Mouse (Mus musculus): ENCODE results near the gene Atp5d. TPM values are rescaled to one million over a fixed set of nuclear protein-coding genes. Genes with fewer than 3 reads are reported as not detected.

Gene Atp5d
- polyA plus RNA-seq, 1 experiment, result 242 TPM

- Histone ChIP-seq H3K36me3 (ENCODE audit: control insufficient read depth, insufficient read depth, low read length, poor library complexity, severe bottlenecking) (peaks cover 3% of the 10 kb centered on the region; the same call in 1 of the 2 replicates), H3K9me3 (replicated peaks; ENCODE audit: control insufficient read depth, insufficient read depth, low read length, poor library complexity, severe bottlenecking) (no peaks in the 10 kb centered on the region), H3K27ac (ENCODE audit: insufficient read depth, low read length) (no peak overlapping the region), H3K9ac (ENCODE audit: low read depth, poor library complexity, severe bottlenecking) (no peak overlapping the region), H3K27me3 (ENCODE audit: control insufficient read depth, insufficient read depth, low read length, poor library complexity, severe bottlenecking) (no peaks in the 10 kb centered on the region), H3K4me3 (ENCODE audit: low read depth, low read length) (no peak overlapping the region), H3K4me1 (ENCODE audit: control insufficient read depth, insufficient read depth, low read length) (no peaks in the 10 kb centered on the region)
- TF ChIP-seq POLR2A (IDR thresholded peaks at IDR 0.05; ENCODE audit: insufficient read depth, low read length) (no peak), CTCF (IDR thresholded peaks at IDR 0.05; ENCODE audit: low read depth, low read length) (no peak), EP300 (IDR thresholded peaks at IDR 0.05; ENCODE audit: insufficient read depth, low read depth, low read length) (0 out of 2 replicates have a peak, but pooled peaks have one; percentile 11)
These were observed 7.9 kb upstream of the Atp5d start for GRCm38 (mm10) chr10:80130403-80131031.

- TF ChIP-seq EP300 (IDR thresholded peaks at IDR 0.05; ENCODE audit: insufficient read depth, low read depth, low read length), result peak; percentile 41; the same call in 1 of the 2 replicates
- TF ChIP-seq CTCF (IDR thresholded peaks at IDR 0.05; ENCODE audit: low read depth, low read length), result no peak
- peak; percentile 27 for TF ChIP-seq POLR2A (IDR thresholded peaks at IDR 0.05; ENCODE audit: insufficient read depth, low read length)
- H3K4me1 ChIP-seq (ENCODE audit: control insufficient read depth, insufficient read depth, low read length), result no peaks in the 10 kb centered on the region
- peaks cover under 1% of the 10 kb centered on the region; the same call in 1 of the 2 replicates for H3K36me3 ChIP-seq (ENCODE audit: control insufficient read depth, insufficient read depth, low read length, poor library complexity, severe bottlenecking)
- H3K9me3 ChIP-seq (replicated peaks; ENCODE audit: control insufficient read depth, insufficient read depth, low read length, poor library complexity, severe bottlenecking), result no peaks in the 10 kb centered on the region
- no peak overlapping the region for H3K9ac ChIP-seq (ENCODE audit: low read depth, poor library complexity, severe bottlenecking)
- H3K4me3 ChIP-seq (ENCODE audit: low read depth, low read length), result peak overlapping the region; percentile 7; the same call in 1 of the 2 replicates
- no peaks in the 10 kb centered on the region for H3K27me3 ChIP-seq (ENCODE audit: control insufficient read depth, insufficient read depth, low read length, poor library complexity, severe bottlenecking)
- no peak overlapping the region for H3K27ac ChIP-seq (ENCODE audit: insufficient read depth, low read length)
These were observed 7.0 kb upstream of the Atp5d start for GRCm38 (mm10) chr10:80131316-80131951.

DNA sequence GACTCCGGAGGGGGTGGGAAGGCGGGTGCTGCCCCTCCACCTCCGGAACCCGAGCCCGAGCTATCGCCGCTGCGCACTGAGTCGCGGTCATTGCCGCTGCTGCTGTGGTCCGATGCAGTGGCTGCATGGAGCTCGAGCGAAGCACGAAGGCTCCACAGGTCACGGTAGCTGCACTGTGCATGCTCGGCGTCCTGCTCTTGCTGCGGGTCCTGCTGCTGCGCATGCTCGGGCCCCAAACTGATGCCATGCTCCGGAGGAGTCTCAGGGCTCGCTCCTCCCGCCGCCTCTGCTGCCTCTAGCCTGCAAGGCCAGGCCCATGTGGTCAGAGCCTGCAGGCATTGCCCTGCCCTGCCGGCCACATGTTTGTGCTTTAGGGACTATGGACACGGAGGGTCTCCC, 6.5 kb upstream of the Atp5d start:
- Histone ChIP-seq H3K9ac (ENCODE audit: low read depth, poor library complexity, severe bottlenecking) (no peak overlapping the region), H3K9me3 (replicated peaks; ENCODE audit: control insufficient read depth, insufficient read depth, low read length, poor library complexity, severe bottlenecking) (no peaks in the 10 kb centered on the region), H3K4me1 (ENCODE audit: control insufficient read depth, insufficient read depth, low read length) (no peaks in the 10 kb centered on the region), H3K27me3 (ENCODE audit: control insufficient read depth, insufficient read depth, low read length, poor library complexity, severe bottlenecking) (no peaks in the 10 kb centered on the region), H3K36me3 (ENCODE audit: control insufficient read depth, insufficient read depth, low read length, poor library complexity, severe bottlenecking) (no peaks in the 10 kb centered on the region; the same call in 1 of the 2 replicates), H3K27ac (ENCODE audit: insufficient read depth, low read length) (no peak overlapping the region), H3K4me3 (ENCODE audit: low read depth, low read length) (no peak overlapping the region; the same call in 1 of the 2 replicates)
- TF ChIP-seq CTCF (IDR thresholded peaks at IDR 0.05; ENCODE audit: low read depth, low read length), result no peak
- TF ChIP-seq EP300 (IDR thresholded peaks at IDR 0.05; ENCODE audit: insufficient read depth, low read depth, low read length), result no peak
- TF ChIP-seq POLR2A (IDR thresholded peaks at IDR 0.05; ENCODE audit: insufficient read depth, low read length), result no peak

GRCm38 (mm10) chr10:80133226-80133849, 5.1 kb upstream of the Atp5d start:
- Histone ChIP-seq H3K9me3 (replicated peaks; ENCODE audit: control insufficient read depth, insufficient read depth, low read length, poor library complexity, severe bottlenecking) (no peaks in the 10 kb centered on the region), H3K4me3 (ENCODE audit: low read depth, low read length) (no peak overlapping the region), H3K36me3 (ENCODE audit: control insufficient read depth, insufficient read depth, low read length, poor library complexity, severe bottlenecking) (no peaks in the 10 kb centered on the region), H3K27me3 (ENCODE audit: control insufficient read depth, insufficient read depth, low read length, poor library complexity, severe bottlenecking) (no peaks in the 10 kb centered on the region), H3K4me1 (ENCODE audit: control insufficient read depth, insufficient read depth, low read length) (no peaks in the 10 kb centered on the region), H3K9ac (ENCODE audit: low read depth, poor library complexity, severe bottlenecking) (no peak overlapping the region), H3K27ac (ENCODE audit: insufficient read depth, low read length) (no peak overlapping the region)
- no peak for TF ChIP-seq EP300 (IDR thresholded peaks at IDR 0.05; ENCODE audit: insufficient read depth, low read depth, low read length)
- TF ChIP-seq POLR2A (IDR thresholded peaks at IDR 0.05; ENCODE audit: insufficient read depth, low read length), result no peak
- no peak for TF ChIP-seq CTCF (IDR thresholded peaks at IDR 0.05; ENCODE audit: low read depth, low read length)

GRCm38 (mm10) chr10:80134421-80134820, 4.0 kb upstream of the Atp5d start:
- H3K9ac ChIP-seq (ENCODE audit: low read depth, poor library complexity, severe bottlenecking), result no peak overlapping the region
- no peak overlapping the region for H3K27ac ChIP-seq (ENCODE audit: insufficient read depth, low read length)
- no peaks in the 10 kb centered on the region for H3K9me3 ChIP-seq (replicated peaks; ENCODE audit: control insufficient read depth, insufficient read depth, low read length, poor library complexity, severe bottlenecking)
- H3K4me1 ChIP-seq (ENCODE audit: control insufficient read depth, insufficient read depth, low read length), result no peaks in the 10 kb centered on the region
- no peaks in the 10 kb centered on the region for H3K27me3 ChIP-seq (ENCODE audit: control insufficient read depth, insufficient read depth, low read length, poor library complexity, severe bottlenecking)
- no peak overlapping the region for H3K4me3 ChIP-seq (ENCODE audit: low read depth, low read length)
- TF ChIP-seq CTCF (IDR thresholded peaks at IDR 0.05; ENCODE audit: low read depth, low read length), result no peak
- TF ChIP-seq POLR2A (IDR thresholded peaks at IDR 0.05; ENCODE audit: insufficient read depth, low read length), result no peak
- TF ChIP-seq EP300 (IDR thresholded peaks at IDR 0.05; ENCODE audit: insufficient read depth, low read depth, low read length), result no peak
- H3K36me3 ChIP-seq (ENCODE audit: control insufficient read depth, insufficient read depth, low read length, poor library complexity, severe bottlenecking), result no peaks in the 10 kb centered on the region
